Comparison of ENCODE assay signal across 24 mouse cellular contexts in the genomic region with DNA sequence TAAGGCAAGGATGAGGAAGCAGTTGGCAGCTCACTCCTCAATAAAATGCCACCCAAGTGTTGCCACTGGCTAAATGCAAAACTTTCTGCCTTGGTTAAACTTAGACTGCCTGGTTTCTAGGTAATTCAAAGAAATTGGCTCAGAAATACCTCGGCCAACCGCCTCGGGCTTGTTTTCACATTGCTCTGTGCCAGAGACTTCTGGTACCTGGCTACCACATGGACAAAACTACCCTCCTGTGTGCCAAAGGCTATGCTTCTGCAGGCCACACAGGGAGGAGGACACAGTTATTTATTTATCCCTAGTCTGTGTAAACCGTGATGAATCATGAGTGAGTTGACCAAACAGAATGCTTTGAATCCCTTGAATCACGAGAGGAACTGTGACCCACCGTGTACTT.
DNase-seq lines count a peak whose midpoint lies in the region; ATAC-seq and TF ChIP-seq lines count a peak whose summit lies in the region.
"Had no signal": no experiment of that assay in that cellular context is flagged by ENCODE, and none has a peak within 500 bp of the region (broad histone marks: within the 10 kb centered on the region; RNA-seq: fewer than 3 reads in every experiment).

No protein-coding gene starts in this region.

- H3K4me1 ChIP-seq in kidney, embryonic 16.5 days (ENCODE audit: insufficient read depth, low read length) = no peaks in the 10 kb centered on the region
- H3K4me1 ChIP-seq: embryonic facial prominence, embryonic 15.5 days; forebrain, embryonic 15.5 days; heart, embryonic 13.5 days; limb, embryonic 15.5 days; liver, embryonic 15.5 days; lung, embryonic 15.5 days; midbrain, embryonic 10.5 days; stomach, embryonic 15.5 days had no signal

- CTCF ChIA-PET in Patski (lab: Charles Lee) = no interaction called here

- H3K36me3 ChIP-seq in kidney, embryonic 16.5 days (ENCODE audit: insufficient read depth, low read length) = no peaks in the 10 kb centered on the region
- H3K36me3 ChIP-seq: embryonic facial prominence, embryonic 15.5 days; forebrain, embryonic 15.5 days; heart, embryonic 13.5 days; limb, embryonic 15.5 days; liver, embryonic 15.5 days; lung, embryonic 15.5 days; midbrain, embryonic 10.5 days; stomach, embryonic 15.5 days had no signal

- no peak overlapping the region for H3K4me3 ChIP-seq in kidney, embryonic 16.5 days (ENCODE audit: low read length)
- H3K4me3 ChIP-seq: embryonic facial prominence, embryonic 15.5 days; forebrain, embryonic 15.5 days; heart, adult 2 months; heart, embryonic 13.5 days; limb, embryonic 15.5 days; liver, embryonic 15.5 days; lung, embryonic 15.5 days; midbrain, embryonic 10.5 days; stomach, embryonic 15.5 days had no signal

- no peak overlapping the region for H3K4me2 ChIP-seq in kidney, embryonic 16.5 days (replicated peaks; ENCODE audit: low read depth, low read length)
- H3K4me2 ChIP-seq: embryonic facial prominence, embryonic 15.5 days; forebrain, embryonic 15.5 days; heart, embryonic 13.5 days; limb, embryonic 15.5 days; liver, embryonic 15.5 days; lung, embryonic 15.5 days; stomach, embryonic 15.5 days had no signal

- no peak for TF ChIP-seq CTCF in Patski (IDR thresholded peaks at IDR 0.05)

- no peak overlapping the region for H3K9ac ChIP-seq in kidney, embryonic 16.5 days (replicated peaks; ENCODE audit: low read length)
- H3K9ac ChIP-seq: embryonic facial prominence, embryonic 15.5 days; forebrain, embryonic 15.5 days; heart, embryonic 13.5 days; limb, embryonic 15.5 days; liver, embryonic 15.5 days; lung, embryonic 15.5 days; stomach, embryonic 15.5 days had no signal

- no peak overlapping the region for H3K27ac ChIP-seq in kidney, embryonic 16.5 days (ENCODE audit: low read length)
- H3K27ac ChIP-seq: embryonic facial prominence, embryonic 15.5 days; forebrain, embryonic 15.5 days; heart, adult 2 months; heart, embryonic 13.5 days; kidney, postnatal 0 days; limb, embryonic 15.5 days; liver, embryonic 15.5 days; lung, embryonic 15.5 days; macrophage; midbrain, embryonic 10.5 days; stomach, embryonic 15.5 days had no signal

- H3K9me3 ChIP-seq in kidney, embryonic 16.5 days (ENCODE audit: low read length) = no peaks in the 10 kb centered on the region
- H3K9me3 ChIP-seq: embryonic facial prominence, embryonic 15.5 days; forebrain, embryonic 15.5 days; heart, embryonic 13.5 days; limb, embryonic 15.5 days; liver, embryonic 15.5 days; lung, embryonic 15.5 days; midbrain, embryonic 10.5 days; stomach, embryonic 15.5 days had no signal

- in situ Hi-C loops in Patski (cut with MboI; ENCODE audit: low pct_unique_long_range_greater_than_20kb) = no loop called here

- POLR2A ChIA-PET in Patski (lab: Charles Lee) = no interaction called here

- no peaks in the 10 kb centered on the region for H3K27me3 ChIP-seq in kidney, embryonic 16.5 days (ENCODE audit: insufficient read depth, low read length)
- no peaks in the 10 kb centered on the region for H3K27me3 ChIP-seq in Patski
- H3K27me3 ChIP-seq: embryonic facial prominence, embryonic 15.5 days; forebrain, embryonic 15.5 days; heart, embryonic 13.5 days; limb, embryonic 15.5 days; liver, embryonic 15.5 days; lung, embryonic 15.5 days; stomach, embryonic 15.5 days had no signal

- ATAC-seq in kidney, embryonic 16.5 days (ENCODE audit: low FRiP score, low TSS enrichment) = no peak
- ATAC-seq in Patski = peak; percentile 97
- ATAC-seq: forebrain, embryonic 15.5 days; midbrain, embryonic 16.5 days had no signal

- 72% methylated on average over 6 of the region's 6 CpGs for WGBS in kidney, embryonic 16.5 days

- peak; percentile 77 for DNase-seq in kidney, adult 18-20 months
- peak; percentile 97 for DNase-seq in Patski (ENCODE audit: low read depth, low spot score)
- peak; percentile 41 for DNase-seq in kidney, postnatal 10 days
- DNase-seq in ovary, adult 18-20 months (ENCODE audit: low spot score) = no peak
- no peak for DNase-seq in gastrocnemius, postnatal 4 days (ENCODE audit: low spot score in 2 of 2)
- no peak for DNase-seq in lung, postnatal 14 days
- DNase-seq: adrenal gland, postnatal 36 days; cerebellum, adult 11 months; heart, adult 2 months; heart, postnatal 14 days; layer of hippocampus, adult 9-11 months; thymus, postnatal 25 days had no signal

Comparison
In these comparisons a context has a peak if more than half of its experiments do, and no peak if none do; other contexts are left out.
1. DNase-seq: peak in kidney, adult 18-20 months (single experiment), Patski (single experiment) and kidney, postnatal 10 days (single experiment); none in ovary, adult 18-20 months (single experiment), gastrocnemius, postnatal 4 days (0 of 2) and lung, postnatal 14 days (single experiment).